Mouse (Mus musculus) midbrain, embryonic 14.5 days (tissue): ENCODE measurements around the gene Sp6. TPM values are rescaled to one million over a fixed set of nuclear protein-coding genes. Genes with fewer than 3 reads are reported as not detected.

Experiments
- ATAC-seq: fragments of 200-750 bp; cut with Nextera tagmentation; 2 replicates; pipeline ENCODE4 v1.8.0; 2017; ENCODE audit warnings: moderate number of reproducible peaks, moderate library complexity; ENCODE audit not compliant: low FRiP score, low TSS enrichment
- DNase-seq: peaks from one replicate; pipeline ENCODE4 v3.0.0-alpha.2; 2015
- H3K27ac ChIP-seq: fragments of 300-500 bp; sonication (generic); replicated peaks from 2 replicates; pipeline ENCODE4 v1.5.1; 2014; ENCODE audit warnings: mild to moderate bottlenecking, low read depth, low read length, moderate library complexity
- H3K27me3 ChIP-seq: fragments of 300-500 bp; sonication (generic); 2 replicates; pipeline ENCODE4 v1.6.1; 2014; ENCODE audit warnings: low read length, control low read depth, mixed read lengths; ENCODE audit not compliant: control insufficient read depth, insufficient read depth
- H3K36me3 ChIP-seq: fragments of 300-500 bp; sonication (generic); 2 replicates; pipeline ENCODE4 v1.6.1; 2014; ENCODE audit warnings: low read length, control low read depth; ENCODE audit not compliant: control insufficient read depth, insufficient read depth
- H3K4me1 ChIP-seq: fragments of 300-500 bp; sonication (generic); 2 replicates; pipeline ENCODE4 v1.6.1; 2014; ENCODE audit warnings: mild to moderate bottlenecking, antibody characterized with exemption, low read length, control low read depth; ENCODE audit not compliant: control insufficient read depth, insufficient read depth
- H3K4me2 ChIP-seq: fragments of 300-500 bp; sonication (generic); 2 replicates; pipeline ENCODE4 v1.6.1; 2014; ENCODE audit warnings: mild to moderate bottlenecking, low read length, moderate library complexity
- H3K4me3 ChIP-seq: fragments of 300-500 bp; sonication (generic); replicated peaks from 2 replicates; pipeline ENCODE4 v1.5.1; 2014; ENCODE audit warnings: low read depth, low read length
- H3K9ac ChIP-seq: fragments of 300-500 bp; sonication (generic); replicated peaks from 2 replicates; pipeline ENCODE4 v1.6.1; 2014; ENCODE audit warnings: mild to moderate bottlenecking, low read length, moderate library complexity
- H3K9me3 ChIP-seq: fragments of 300-500 bp; sonication (generic); 2 replicates; pipeline ENCODE4 v1.6.1; 2016; ENCODE audit warnings: low read length, control low read depth, mixed read lengths; ENCODE audit not compliant: control insufficient read depth
- WGBS: fragments of 180-500 bp; shearing (Covaris S2); extraction: QIAGEN DNeasy Blood & Tissue Kit; methylation state at CpG from one replicate; pipeline ENCODE4 v1.1.7; 2014; 5-methylcytosine and 5-hydroxymethylcytosine counted together
- polyA plus RNA-seq: library from polyadenylated mRNA; unstranded; fragments of >200 nt; fragmentation: Nextera tagmentation; extraction: Ambion mirVana; gene quantifications from 2 replicates; pipeline ENCODE4 v1.2.1, GENCODE M21; 2014

Sp6 gene
- polyA plus RNA-seq, 1 experiment from 2014 or later, result not detected

DNA sequence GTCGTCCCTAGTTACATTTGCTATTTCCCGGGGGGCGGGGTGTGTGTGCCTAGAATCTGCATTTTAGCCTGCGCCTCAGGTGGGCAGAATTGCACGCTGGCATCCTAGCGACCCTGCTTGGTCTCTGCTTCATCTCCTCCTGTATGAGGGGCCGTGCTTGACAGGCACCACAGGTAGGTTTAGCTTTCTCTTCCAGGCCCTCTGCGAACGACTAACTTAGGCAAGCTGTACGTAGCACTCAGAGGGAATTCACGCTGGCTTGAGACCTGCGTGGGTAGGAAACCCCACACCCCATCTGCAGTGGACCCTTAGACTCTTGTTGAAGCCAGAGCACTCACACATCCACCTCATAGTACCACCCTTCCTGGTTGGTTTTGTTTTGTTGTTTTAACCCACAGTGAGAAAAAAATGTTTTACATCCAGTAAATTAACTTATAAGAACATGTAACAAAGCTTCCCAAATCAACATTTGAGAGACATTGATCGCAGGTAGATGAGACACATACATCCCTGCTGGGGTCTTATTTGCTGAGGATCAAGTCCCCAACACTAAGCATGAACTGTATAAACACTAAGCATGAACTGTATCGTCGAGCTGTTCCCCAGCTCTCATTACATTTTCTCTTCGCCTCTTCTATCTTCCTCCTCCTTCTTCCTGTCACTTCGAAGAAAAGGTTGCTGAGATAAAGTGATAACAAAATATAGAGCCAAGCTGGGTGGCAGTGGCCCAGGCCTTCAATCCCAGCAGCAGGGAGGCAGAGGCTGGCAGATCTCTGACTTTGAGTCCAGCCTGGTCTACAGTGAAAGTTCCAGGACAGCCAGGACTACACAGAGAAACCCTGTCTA lies 34.6 kb upstream of the Sp6 start:
- no peaks in the 10 kb centered on the region for H3K9me3 ChIP-seq
- H3K36me3 ChIP-seq, result no peaks in the 10 kb centered on the region
- no peaks in the 10 kb centered on the region for H3K27me3 ChIP-seq
- DNase-seq (no peak), ATAC-seq (no peak)
- peak overlapping the region; percentile 64 for H3K9ac ChIP-seq
- peak overlapping the region; percentile 86 for H3K4me2 ChIP-seq
- H3K4me1 ChIP-seq, result peaks cover 19% of the 10 kb centered on the region
- WGBS, result 35% methylated on average over 17 of the region's 17 CpGs
- H3K27ac ChIP-seq, result peak overlapping the region; percentile 83
- peak overlapping the region; percentile 88 for H3K4me3 ChIP-seq

DNA sequence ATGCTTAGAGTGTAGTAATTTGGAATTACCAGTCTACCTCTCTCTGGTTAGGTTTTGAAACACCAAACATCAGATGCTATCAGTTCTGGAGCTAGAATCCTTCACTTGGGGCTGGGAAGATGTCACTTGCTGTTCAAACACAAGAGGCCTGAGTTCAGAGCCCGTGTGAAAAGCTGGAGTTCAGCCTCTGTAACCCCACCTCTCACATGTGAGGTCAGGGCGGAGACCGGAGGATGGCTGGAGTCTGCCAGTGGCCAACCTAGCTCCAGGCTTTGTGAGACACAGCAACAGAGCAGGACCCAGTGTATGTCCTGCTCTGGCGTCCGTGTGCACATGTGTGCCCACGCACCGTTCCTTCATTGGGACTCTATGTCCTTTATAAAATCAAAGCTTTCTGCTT lies 33.9 kb upstream of the Sp6 start:
- no peaks in the 10 kb centered on the region; the same call in 1 of the 2 replicates for H3K27me3 ChIP-seq
- no peaks in the 10 kb centered on the region for H3K9me3 ChIP-seq
- H3K4me2 ChIP-seq, result no peak overlapping the region
- no peak overlapping the region for H3K27ac ChIP-seq
- peaks cover 15% of the 10 kb centered on the region for H3K4me1 ChIP-seq
- no peak overlapping the region for H3K9ac ChIP-seq
- ATAC-seq (no peak), DNase-seq (no peak)
- no peaks in the 10 kb centered on the region for H3K36me3 ChIP-seq
- 85% methylated on average over 7 of the region's 7 CpGs for WGBS
- no peak overlapping the region for H3K4me3 ChIP-seq

DNA sequence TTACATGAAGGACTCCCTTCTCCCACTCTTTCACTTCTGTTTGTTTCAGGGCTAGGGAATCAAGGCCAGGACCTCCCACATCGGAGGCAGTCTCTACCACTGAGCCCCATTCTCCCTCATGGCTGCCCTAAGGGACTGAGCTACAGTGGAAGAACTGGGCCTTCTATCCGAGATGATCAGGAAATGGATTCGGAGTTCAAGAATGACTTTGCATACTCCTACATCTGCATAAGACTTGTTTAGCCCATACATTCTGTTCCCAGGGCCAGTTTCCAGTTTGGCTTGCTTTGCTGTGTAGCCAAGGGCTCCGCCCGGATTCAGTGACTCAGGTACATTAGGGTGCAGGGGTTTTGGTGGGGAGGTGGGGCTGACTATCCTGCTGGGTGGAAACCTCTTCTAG lies 33.2 kb upstream of the Sp6 start:
- DNase-seq, result no peak
- Histone ChIP-seq H3K27ac (no peak overlapping the region), H3K4me1 (peaks cover 15% of the 10 kb centered on the region), H3K9ac (no peak overlapping the region), H3K9me3 (no peaks in the 10 kb centered on the region), H3K36me3 (no peaks in the 10 kb centered on the region), H3K4me2 (no peak overlapping the region), H3K4me3 (no peak overlapping the region), H3K27me3 (no peaks in the 10 kb centered on the region; the same call in 1 of the 2 replicates)
- 75% methylated on average over 5 of the region's 5 CpGs for WGBS
- ATAC-seq, result no peak

DNA sequence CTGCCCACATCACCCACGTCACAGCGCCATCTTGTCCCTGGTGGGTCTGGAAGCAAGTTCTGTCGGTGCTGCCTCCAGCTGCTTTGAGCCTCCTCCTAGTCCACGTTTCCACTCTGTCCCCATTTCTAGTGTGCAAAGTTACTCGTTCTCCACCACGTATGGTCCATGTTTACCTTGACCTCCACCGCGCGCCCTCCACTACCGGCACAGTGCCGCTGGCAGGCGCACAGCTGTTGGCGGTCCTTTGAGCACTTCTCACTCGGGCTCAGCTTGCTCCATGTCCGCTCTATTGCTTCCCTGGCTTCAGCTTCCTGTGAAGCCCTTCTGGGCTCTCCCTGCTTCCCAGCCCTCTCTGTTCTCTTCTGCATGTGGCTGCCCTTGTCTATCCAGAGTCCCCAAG lies 31.7 kb upstream of the Sp6 start:
- Histone ChIP-seq H3K4me3 (no peak overlapping the region), H3K4me2 (no peak overlapping the region), H3K9me3 (no peaks in the 10 kb centered on the region), H3K27me3 (no peaks in the 10 kb centered on the region; the same call in 1 of the 2 replicates), H3K27ac (no peak overlapping the region), H3K4me1 (peaks cover 7% of the 10 kb centered on the region), H3K36me3 (no peaks in the 10 kb centered on the region), H3K9ac (no peak overlapping the region)
- WGBS, result 79% methylated on average over 15 of the region's 15 CpGs
- no peak for ATAC-seq
- no peak for DNase-seq

DNA sequence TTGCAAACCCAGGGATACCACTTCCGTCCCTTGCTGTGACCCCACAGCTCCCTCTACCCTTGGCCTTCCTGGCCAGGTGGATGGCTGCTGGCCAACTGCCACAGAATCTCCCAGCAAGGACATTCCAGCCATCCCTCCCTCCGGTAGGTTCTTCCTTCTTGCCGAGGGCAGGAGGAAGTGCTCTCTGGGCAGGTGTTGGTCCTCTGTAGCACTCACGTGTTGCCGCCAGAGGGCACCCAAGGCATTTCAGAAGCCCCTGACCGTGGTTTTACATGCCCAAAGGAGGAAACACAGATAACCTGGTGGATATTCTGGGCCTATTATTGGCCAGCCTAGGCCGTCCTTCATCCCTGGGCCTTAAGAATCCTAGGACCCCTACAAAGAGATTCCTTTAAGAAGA lies 30.8 kb upstream of the Sp6 start:
- ATAC-seq, result no peak

DNA sequence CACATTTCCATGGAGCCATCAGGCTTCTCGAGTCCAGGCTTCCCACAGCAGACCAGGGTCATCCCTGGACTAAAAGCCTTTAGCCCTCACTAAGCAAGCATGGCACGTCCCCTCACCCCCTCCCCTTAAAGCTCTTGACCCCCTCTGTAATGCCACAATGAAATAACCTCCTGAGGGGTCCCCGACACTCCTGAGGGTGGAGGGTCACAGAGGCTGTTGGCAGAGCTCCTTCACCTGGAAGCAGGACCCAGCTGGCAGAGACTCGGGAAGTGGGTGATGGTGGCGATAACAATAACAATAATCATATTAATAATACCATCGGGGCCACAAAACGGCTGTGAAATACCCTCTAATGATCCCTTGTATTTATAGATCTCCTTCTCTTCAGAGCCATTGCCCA lies 30.3 kb upstream of the Sp6 start, which contains the start of gene Sp2:
Gene Sp2 (minus strand): TSS at position 101 of the 400 bp plus-strand sequence.
- Histone ChIP-seq H3K4me3 (no peak within 1 kb of the TSS), H3K9ac (no peak within 1 kb of the TSS), H3K9me3 (no peaks in the 10 kb centered on the region)

More for the DNA sequence above, 30.8 kb upstream of the Sp6 start:
- no peak overlapping the region for H3K4me3 ChIP-seq
- peak overlapping the region; percentile 23; the same call in 1 of the 2 replicates for H3K4me2 ChIP-seq
- H3K9me3 ChIP-seq, result no peaks in the 10 kb centered on the region
- H3K36me3 ChIP-seq, result no peaks in the 10 kb centered on the region
- H3K27ac ChIP-seq, result no peak overlapping the region
- H3K27me3 ChIP-seq, result no peaks in the 10 kb centered on the region; the same call in 1 of the 2 replicates
- 0 out of 2 replicates have a peak, but pooled peaks cover 5% of the 10 kb centered on the region for H3K4me1 ChIP-seq
- no peak overlapping the region for H3K9ac ChIP-seq
- 3% methylated on average over 7 of the region's 7 CpGs for WGBS
- peak; percentile 91 for DNase-seq

DNA sequence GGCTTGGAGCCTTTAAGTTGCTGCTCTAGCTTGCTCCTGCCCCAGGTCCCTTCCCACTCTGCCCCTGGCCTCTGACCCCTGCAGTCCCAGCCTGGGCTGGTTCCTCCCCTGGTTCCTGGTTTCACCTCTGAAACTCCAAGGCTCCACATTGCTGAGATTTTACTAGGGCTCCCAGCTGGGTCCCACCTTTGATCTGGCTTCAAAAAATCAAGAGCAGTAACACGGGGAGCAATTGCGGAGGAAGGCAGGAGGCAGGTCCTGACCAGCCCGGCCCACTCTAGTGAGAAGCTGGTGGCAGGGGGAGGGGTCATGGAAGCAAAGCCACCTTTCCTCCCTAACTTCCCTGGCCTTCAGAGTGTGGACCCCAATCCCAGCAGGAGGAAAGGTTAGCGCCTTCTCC lies 28.3 kb upstream of the Sp6 start:
- WGBS, result 20% methylated on average over 4 of the region's 4 CpGs
- Histone ChIP-seq H3K9me3 (no peaks in the 10 kb centered on the region), H3K27me3 (peaks cover 2% of the 10 kb centered on the region; the same call in 1 of the 2 replicates), H3K4me2 (no peak overlapping the region), H3K9ac (no peak overlapping the region), H3K4me3 (no peak overlapping the region), H3K27ac (no peak overlapping the region), H3K4me1 (peaks cover 8% of the 10 kb centered on the region; the same call in 1 of the 2 replicates), H3K36me3 (no peaks in the 10 kb centered on the region)
- DNase-seq (no peak), ATAC-seq (no peak)

More for the DNA sequence above, 30.3 kb upstream of the Sp6 start, which contains the start of gene Sp2:
- Histone ChIP-seq H3K36me3 (no peaks in the 10 kb centered on the region), H3K27me3 (no peaks in the 10 kb centered on the region; the same call in 1 of the 2 replicates), H3K4me2 (peak within 1 kb of the TSS; percentile 23; the same call in 1 of the 2 replicates), H3K27ac (no peak within 1 kb of the TSS), H3K4me1 (peaks cover 5% of the 10 kb centered on the region; the same call in 1 of the 2 replicates)
- WGBS, result 78% methylated on average over 7 of the region's 7 CpGs
- ATAC-seq, result no peak
- DNase-seq, result no peak

DNA sequence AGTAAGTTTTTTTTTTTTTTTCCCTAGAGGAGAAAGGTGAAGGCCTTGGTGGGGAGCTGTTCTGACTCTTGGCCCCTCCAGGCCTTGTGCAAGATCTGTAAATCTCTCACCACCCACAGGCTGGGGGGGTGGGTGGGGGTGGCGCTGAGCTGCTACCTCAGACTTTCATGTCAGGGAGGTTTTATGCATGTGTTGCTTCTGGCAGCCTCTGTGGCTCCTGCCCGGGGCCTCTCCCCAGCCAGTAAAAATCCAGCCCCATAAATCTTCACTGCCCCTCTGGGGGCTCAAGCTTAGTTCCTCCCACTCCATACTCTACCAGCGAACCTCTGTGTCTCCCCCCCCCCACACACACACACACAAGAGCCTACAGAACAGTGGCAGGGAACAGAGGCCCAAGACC lies 26.7 kb upstream of the Sp6 start:
- Histone ChIP-seq H3K36me3 (no peaks in the 10 kb centered on the region), H3K4me3 (no peak overlapping the region), H3K4me2 (no peak overlapping the region), H3K4me1 (peaks cover 8% of the 10 kb centered on the region; the same call in 1 of the 2 replicates), H3K9me3 (no peaks in the 10 kb centered on the region), H3K27ac (no peak overlapping the region), H3K9ac (no peak overlapping the region), H3K27me3 (peaks cover 2% of the 10 kb centered on the region; the same call in 1 of the 2 replicates)
- 58% methylated on average over 3 of the region's 3 CpGs for WGBS
- DNase-seq, result no peak
- ATAC-seq, result no peak
